Mouse (Mus musculus) small intestine, adult 2 months (tissue): ENCODE results near the gene Tekt5.

Experiments
- CTCF ChIP-seq: fragments of 200-500 bp; IDR thresholded peaks from 2 replicates; pipeline ENCODE4 v1.5.1; 2012; ENCODE audit warnings: low read depth, mild to moderate bottlenecking, control low read depth, inconsistent platforms, low read length, moderate library complexity, mixed read lengths; ENCODE audit not compliant: insufficient replicate concordance, insufficient read length; ENCODE audit errors: extremely low read depth
- POLR2A ChIP-seq: fragments of 200-500 bp; IDR thresholded peaks from 2 replicates; pipeline ENCODE4 v1.6.1; 2012; ENCODE audit warnings: low read depth, mild to moderate bottlenecking, control low read depth, inconsistent platforms, low read length, moderate library complexity

DNA sequence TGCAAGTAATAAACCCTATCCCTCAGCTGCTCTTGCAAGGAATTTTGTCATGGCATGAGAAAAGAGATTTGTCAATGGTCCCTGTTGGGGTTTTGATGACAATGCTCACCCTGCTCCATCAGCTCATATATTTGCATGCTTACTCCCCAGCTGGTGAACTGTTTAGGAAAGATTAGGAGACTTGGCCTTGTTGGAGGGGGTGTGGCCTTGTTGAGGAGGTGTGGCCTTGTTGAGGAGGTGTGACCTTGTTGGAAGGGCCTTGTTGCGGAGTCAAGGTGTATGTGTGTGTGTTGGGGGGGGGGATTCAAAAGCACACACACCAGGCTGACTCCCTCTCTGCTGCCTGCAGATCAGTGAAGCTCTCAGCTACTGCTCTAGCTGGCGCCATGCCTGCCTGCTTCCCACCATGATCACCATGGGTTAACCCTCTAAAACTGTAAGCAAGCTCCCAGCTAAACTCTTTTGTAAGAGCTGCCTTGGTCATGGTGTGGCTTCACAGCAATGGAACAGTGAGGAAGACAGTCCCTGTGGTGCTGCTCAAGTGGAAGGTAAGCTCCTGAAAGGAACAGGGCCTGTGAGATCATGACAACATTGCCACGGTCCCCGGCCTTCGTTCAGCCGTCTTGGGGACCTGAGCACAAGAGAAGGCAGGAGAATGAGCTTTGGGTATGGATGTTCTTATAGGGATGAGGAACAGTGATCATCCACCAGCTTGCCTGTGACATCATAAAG, 6.5 kb downstream of the Tekt5 start:
- TF ChIP-seq CTCF (no peak), POLR2A (no peak)
